Mouse (Mus musculus) lung, postnatal 0 days (tissue): Measurements from ENCODE around the gene Casp7.

Experiments used
- CTCF ChIP-seq: IDR thresholded peaks from 2 replicates; pipeline ENCODE4 v1.5.1; 2016; ENCODE audit warnings: antibody characterized with exemption, mild to moderate bottlenecking
- EP300 ChIP-seq: IDR thresholded peaks from 2 replicates; pipeline ENCODE4 v1.6.1; 2016; ENCODE audit warnings: antibody characterized with exemption, mild to moderate bottlenecking, control low read depth

DNA sequence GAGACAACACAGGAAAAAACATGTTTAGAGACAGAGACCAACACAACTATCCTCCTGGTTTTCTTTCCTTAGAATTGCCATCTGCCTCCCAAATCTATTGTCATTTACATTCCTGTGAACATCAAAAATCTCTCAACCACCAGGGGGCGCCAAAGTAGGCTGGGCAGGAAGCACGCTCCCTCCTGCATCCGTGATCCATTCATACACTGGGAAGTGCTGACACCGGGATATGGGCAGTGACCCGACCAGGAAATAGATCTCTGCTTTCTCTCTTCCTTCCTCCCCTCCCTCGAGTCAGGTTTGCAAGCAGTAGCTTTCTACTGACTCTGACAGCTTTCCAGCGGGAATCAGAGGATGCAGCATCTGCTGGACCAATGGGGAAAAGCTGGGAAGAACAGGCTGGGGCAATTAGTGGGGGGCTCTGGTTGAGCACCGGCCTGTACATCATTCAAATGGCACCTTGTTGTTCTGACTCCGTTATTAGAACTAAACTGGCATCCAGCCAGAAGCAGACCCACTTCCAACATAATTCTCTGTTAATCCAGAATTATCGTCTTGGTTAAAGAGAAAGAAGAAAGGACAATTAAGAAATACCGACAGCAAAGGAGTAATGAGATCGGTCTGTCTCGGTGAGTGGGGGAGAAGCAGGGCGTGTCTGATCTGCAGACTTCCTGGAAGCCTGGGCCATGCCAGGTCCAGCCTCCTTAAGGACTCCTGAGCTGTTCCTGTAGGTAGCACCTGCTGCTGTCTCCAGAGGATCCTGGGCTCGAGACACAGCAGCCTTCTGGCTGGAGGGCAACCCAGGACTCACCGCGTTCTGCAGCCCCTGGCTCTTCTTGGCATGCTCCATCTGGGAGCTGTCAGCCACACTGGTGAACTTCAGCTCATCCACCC, 40.2 kb upstream of the Casp7 start:
- TF ChIP-seq CTCF, result peak; percentile 89
- no peak for TF ChIP-seq EP300
